Mouse (Mus musculus): ENCODE results near the gene St5. TPM values are rescaled to one million over a fixed set of nuclear protein-coding genes. Genes with fewer than 3 reads are reported as not detected.

St5 gene
- polyA plus RNA-seq, 1 experiment = 28.6 TPM

DNA sequence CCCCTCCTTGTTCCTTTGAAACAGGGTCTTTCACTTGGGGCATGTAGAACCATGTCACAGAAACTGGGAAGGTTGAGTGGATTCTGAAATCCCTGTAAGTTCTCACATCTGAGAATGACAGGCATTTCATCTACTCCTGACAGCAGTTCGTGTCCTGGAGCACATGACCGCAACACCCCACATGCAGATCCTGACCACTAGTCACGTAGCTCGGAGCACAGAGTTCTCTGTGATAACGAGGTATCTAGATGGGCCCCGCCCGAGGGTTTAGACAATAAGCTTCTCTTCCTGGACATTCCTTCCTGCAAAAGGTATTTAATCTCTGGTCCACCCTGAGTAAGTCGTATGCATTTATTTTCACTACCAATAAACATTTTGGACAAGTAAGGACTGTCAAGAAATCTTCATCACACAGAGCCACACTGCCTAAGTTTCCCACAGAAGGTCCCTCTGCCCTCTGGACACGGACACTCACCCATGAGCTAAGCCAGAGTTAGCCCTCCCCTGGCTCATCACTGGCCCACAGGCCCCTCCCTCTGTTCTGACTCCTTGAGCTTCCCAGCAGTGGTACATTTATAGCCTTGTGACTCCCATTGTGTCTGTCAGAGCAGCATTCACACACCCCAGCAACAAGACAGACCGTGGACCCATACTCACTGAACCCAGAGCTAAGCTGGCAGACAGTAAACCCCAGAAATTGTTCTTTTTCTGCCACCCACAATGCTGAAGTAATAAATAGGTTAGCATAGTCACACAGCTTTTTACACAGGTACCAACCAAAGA is 54.4 kb downstream of the St5 start:
- peaks cover 48% of the 10 kb centered on the region for H3K79me2 ChIP-seq (ENCODE audit: control insufficient read depth, insufficient read depth)
- no peak overlapping the region for H3K4me3 ChIP-seq (ENCODE audit: insufficient read depth, poor library complexity, severe bottlenecking)
- H3ac ChIP-seq (ENCODE audit: control insufficient read depth, insufficient read length, low read depth) = no peak overlapping the region
- peaks cover 12% of the 10 kb centered on the region for H3K79me3 ChIP-seq (ENCODE audit: low read depth)
- no peaks in the 10 kb centered on the region for H3K27me3 ChIP-seq (ENCODE audit: control insufficient read depth, insufficient read depth, insufficient read length)
- H3K36me3 ChIP-seq (ENCODE audit: control insufficient read depth, insufficient read depth) = no peaks in the 10 kb centered on the region
- TF ChIP-seq CEBPB (IDR thresholded peaks at IDR 0.05; ENCODE audit: low read depth) (no peak), USF1 (IDR thresholded peaks at IDR 0.05; ENCODE audit: low read depth) (peak; percentile 36)

DNA sequence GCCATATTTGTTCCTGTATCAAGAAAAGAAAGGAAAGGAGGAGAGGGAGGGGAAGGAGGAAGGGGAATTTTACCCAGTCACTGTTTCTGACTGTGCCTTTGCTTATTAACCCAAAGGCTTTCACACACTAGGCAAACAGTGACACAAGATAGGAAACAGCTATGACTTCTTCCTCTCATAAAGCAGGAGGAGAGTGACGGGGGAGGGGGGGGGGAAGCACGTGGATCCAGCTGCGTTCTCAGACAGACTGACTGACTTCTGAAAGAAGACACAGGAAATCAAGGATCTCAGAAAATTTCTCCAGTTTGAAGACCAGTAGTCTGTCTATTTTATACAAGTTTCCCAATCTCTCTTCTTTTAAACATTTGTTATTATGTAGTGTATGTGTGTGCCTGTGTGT is 56.8 kb downstream of the St5 start:
- Histone ChIP-seq H3ac (ENCODE audit: control insufficient read depth, insufficient read length, low read depth) (no peak overlapping the region), H3K27me3 (ENCODE audit: control insufficient read depth, insufficient read depth, insufficient read length) (no peaks in the 10 kb centered on the region), H3K4me3 (ENCODE audit: insufficient read depth, poor library complexity, severe bottlenecking) (no peak overlapping the region), H3K79me3 (ENCODE audit: low read depth) (peaks cover 15% of the 10 kb centered on the region), H3K36me3 (ENCODE audit: control insufficient read depth, insufficient read depth) (no peaks in the 10 kb centered on the region), H3K79me2 (ENCODE audit: control insufficient read depth, insufficient read depth) (peaks cover 51% of the 10 kb centered on the region)
- no peak for TF ChIP-seq FOSL1 (IDR thresholded peaks at IDR 0.05; ENCODE audit: insufficient read depth, low read length, poor library complexity, severe bottlenecking)
- TF ChIP-seq CEBPB (IDR thresholded peaks at IDR 0.05; ENCODE audit: low read depth) = no peak
- TF ChIP-seq CTCF (IDR thresholded peaks at IDR 0.05; ENCODE audit: control insufficient read depth, insufficient read depth, insufficient read length) = no peak
- no peak for TF ChIP-seq MAX (IDR thresholded peaks at IDR 0.05)
- no peak for TF ChIP-seq MYOG (IDR thresholded peaks at IDR 0.05; ENCODE audit: control insufficient read depth, extremely low read depth, insufficient read length)
- no peak for TF ChIP-seq USF1 (IDR thresholded peaks at IDR 0.05; ENCODE audit: low read depth)
- TF ChIP-seq MYOD1 (IDR thresholded peaks at IDR 0.05; ENCODE audit: control insufficient read depth, insufficient read length, low read depth) = no peak

DNA sequence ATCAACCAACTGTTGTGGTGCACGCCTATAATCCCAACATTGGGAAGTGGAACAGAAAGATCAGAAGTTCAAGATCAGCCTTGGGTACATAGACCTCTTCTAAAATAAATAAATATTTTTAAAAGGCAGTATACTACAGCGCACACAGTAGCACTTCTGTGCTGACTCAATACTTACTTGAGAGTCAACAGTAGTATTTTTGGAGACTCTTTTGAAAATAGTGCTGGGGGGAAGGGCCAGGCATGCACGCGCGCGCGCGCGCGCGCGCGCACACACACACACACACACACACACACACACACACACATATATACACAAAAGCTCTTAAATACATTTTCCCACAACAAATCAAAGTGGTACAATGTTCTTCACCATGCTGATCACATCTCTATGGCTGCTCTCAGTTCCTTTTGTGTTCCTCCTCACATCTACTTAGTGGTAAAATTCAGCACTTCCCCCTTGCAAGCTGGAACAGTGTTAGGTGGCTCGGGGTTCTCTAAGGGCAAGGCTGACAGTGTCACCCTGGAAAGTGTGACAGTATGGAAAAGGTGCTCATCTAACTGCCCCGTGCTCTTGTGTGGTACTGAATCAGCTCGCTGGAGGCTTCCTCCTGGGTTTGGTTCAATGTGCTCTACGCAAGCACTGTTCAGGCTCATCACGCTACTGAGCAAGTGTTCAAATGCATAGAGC is 60.0 kb downstream of the St5 start:
- Histone ChIP-seq H3K27me3 (ENCODE audit: control insufficient read depth, insufficient read depth, insufficient read length) (no peaks in the 10 kb centered on the region), H3ac (ENCODE audit: control insufficient read depth, insufficient read length, low read depth) (no peak overlapping the region), H3K79me2 (ENCODE audit: control insufficient read depth, insufficient read depth) (peaks cover 58% of the 10 kb centered on the region), H3K79me3 (ENCODE audit: low read depth) (peaks cover 17% of the 10 kb centered on the region), H3K36me3 (ENCODE audit: control insufficient read depth, insufficient read depth) (no peaks in the 10 kb centered on the region), H3K4me3 (ENCODE audit: insufficient read depth, poor library complexity, severe bottlenecking) (no peak overlapping the region)
- TF ChIP-seq FOSL1 (IDR thresholded peaks at IDR 0.05; ENCODE audit: insufficient read depth, low read length, poor library complexity, severe bottlenecking) (no peak), MAX (IDR thresholded peaks at IDR 0.05) (no peak), USF1 (IDR thresholded peaks at IDR 0.05; ENCODE audit: low read depth) (no peak), CTCF (IDR thresholded peaks at IDR 0.05; ENCODE audit: control insufficient read depth, insufficient read depth, insufficient read length) (no peak), CEBPB (IDR thresholded peaks at IDR 0.05; ENCODE audit: low read depth) (no peak), MYOD1 (IDR thresholded peaks at IDR 0.05; ENCODE audit: control insufficient read depth, insufficient read length, low read depth) (no peak), MYOG (IDR thresholded peaks at IDR 0.05; ENCODE audit: control insufficient read depth, extremely low read depth, insufficient read length) (no peak)

GRCm38 (mm10) chr7:109641963-109642362 is 61.4 kb downstream of the St5 start:
- no peaks in the 10 kb centered on the region for H3K27me3 ChIP-seq (ENCODE audit: control insufficient read depth, insufficient read depth, insufficient read length)
- H3K79me2 ChIP-seq (ENCODE audit: control insufficient read depth, insufficient read depth) = peaks cover 46% of the 10 kb centered on the region
- no peak overlapping the region for H3K4me3 ChIP-seq (ENCODE audit: insufficient read depth, poor library complexity, severe bottlenecking)
- H3K36me3 ChIP-seq (ENCODE audit: control insufficient read depth, insufficient read depth) = no peaks in the 10 kb centered on the region
- peaks cover 10% of the 10 kb centered on the region for H3K79me3 ChIP-seq (ENCODE audit: low read depth)
- H3ac ChIP-seq (ENCODE audit: control insufficient read depth, insufficient read length, low read depth) = no peak overlapping the region
- TF ChIP-seq CTCF (IDR thresholded peaks at IDR 0.05; ENCODE audit: control insufficient read depth, insufficient read depth, insufficient read length) (no peak), USF1 (IDR thresholded peaks at IDR 0.05; ENCODE audit: low read depth) (no peak), FOSL1 (IDR thresholded peaks at IDR 0.05; ENCODE audit: insufficient read depth, low read length, poor library complexity, severe bottlenecking) (no peak), MAX (IDR thresholded peaks at IDR 0.05) (no peak), CEBPB (IDR thresholded peaks at IDR 0.05; ENCODE audit: low read depth) (no peak), MYOD1 (IDR thresholded peaks at IDR 0.05; ENCODE audit: control insufficient read depth, insufficient read length, low read depth) (no peak), MYOG (IDR thresholded peaks at IDR 0.05; ENCODE audit: control insufficient read depth, extremely low read depth, insufficient read length) (no peak)

- TF ChIP-seq USF1 (IDR thresholded peaks at IDR 0.05; ENCODE audit: low read depth) (no peak), CTCF (IDR thresholded peaks at IDR 0.05; ENCODE audit: control insufficient read depth, insufficient read depth, insufficient read length) (no peak), FOSL1 (IDR thresholded peaks at IDR 0.05; ENCODE audit: insufficient read depth, low read length, poor library complexity, severe bottlenecking) (no peak), MAX (IDR thresholded peaks at IDR 0.05) (no peak), MYOG (IDR thresholded peaks at IDR 0.05; ENCODE audit: control insufficient read depth, extremely low read depth, insufficient read length) (no peak), CEBPB (IDR thresholded peaks at IDR 0.05; ENCODE audit: low read depth) (no peak), MYOD1 (IDR thresholded peaks at IDR 0.05; ENCODE audit: control insufficient read depth, insufficient read length, low read depth) (no peak)
- Histone ChIP-seq H3ac (ENCODE audit: control insufficient read depth, insufficient read length, low read depth) (no peak overlapping the region), H3K4me3 (ENCODE audit: insufficient read depth, poor library complexity, severe bottlenecking) (no peak overlapping the region)
Measured at GRCm38 (mm10) chr7:109641102-109641501, 62.3 kb downstream of the St5 start.

More at GRCm38 (mm10) chr7:109641102-109641501, 62.3 kb downstream of the St5 start:
- Histone ChIP-seq H3K27me3 (ENCODE audit: control insufficient read depth, insufficient read depth, insufficient read length) (no peaks in the 10 kb centered on the region), H3K79me2 (ENCODE audit: control insufficient read depth, insufficient read depth) (peaks cover 53% of the 10 kb centered on the region), H3K79me3 (ENCODE audit: low read depth) (peaks cover 12% of the 10 kb centered on the region), H3K36me3 (ENCODE audit: control insufficient read depth, insufficient read depth) (no peaks in the 10 kb centered on the region)
